Mouse (Mus musculus): ENCODE data around the gene Grpr. TPM values are rescaled to one million over a fixed set of nuclear protein-coding genes. Genes with fewer than 3 reads are reported as not detected.

Gene Grpr
- total RNA-seq (2023): under 1 TPM in 1 of 2 experiments, not detected in 1; 0.18 TPM

DNA sequence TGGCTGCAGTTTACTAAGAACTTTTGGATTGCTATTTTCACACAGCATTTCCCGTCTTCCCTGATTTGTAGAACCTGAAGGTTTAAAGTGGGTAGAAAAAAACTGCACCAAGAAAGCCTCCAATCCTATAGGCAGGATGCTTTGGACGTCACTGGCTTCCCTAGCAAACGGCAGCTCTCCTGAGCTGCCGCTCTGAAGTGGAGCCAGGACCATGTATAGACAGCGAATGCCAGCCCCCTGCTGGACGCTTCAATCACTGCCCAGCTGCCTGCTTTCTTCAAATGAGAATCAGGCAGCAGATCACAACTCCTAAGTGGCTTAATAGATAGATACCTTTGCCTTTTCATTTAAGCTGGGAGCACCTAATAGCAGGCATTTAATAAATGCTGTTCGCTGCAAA, at the start of gene Grpr:
Gene Grpr, minus strand, starts transcription at position 12 of the 400 bp plus-strand sequence.

Other genes with a start within 250 kb of the Grpr start
- gene Rnf138rt1, start 211.7 kb upstream of the Grpr start, total RNA-seq (2023): under 1 TPM in 1 of 2 experiments, not detected in 1; 0.68 TPM